Mouse (Mus musculus) C2C12 (cell line): ENCODE results near the gene Klhl8. TPM values are rescaled to one million over a fixed set of nuclear protein-coding genes. Genes with fewer than 3 reads are reported as not detected.

Source experiments
- H3K27me3 ChIP-seq: one replicate; pipeline ENCODE4 v1.6.1; 2011; ENCODE audit not compliant: control insufficient read depth, insufficient read depth, insufficient read length
- H3K36me3 ChIP-seq: one replicate; pipeline ENCODE4 v1.6.1; 2011; ENCODE audit not compliant: control insufficient read depth, insufficient read depth
- H3K4me3 ChIP-seq: one replicate; pipeline ENCODE4 v1.5.1; 2011; ENCODE audit warnings: mild to moderate bottlenecking, control low read depth; ENCODE audit not compliant: poor library complexity, insufficient read depth, severe bottlenecking
- H3K79me2 ChIP-seq: one replicate; pipeline ENCODE4 v1.6.1; 2011; ENCODE audit not compliant: control insufficient read depth, insufficient read depth
- H3K79me3 ChIP-seq: one replicate; pipeline ENCODE4 v1.6.1; 2011; ENCODE audit warnings: low read depth, control low read depth
- H3ac ChIP-seq: one replicate; pipeline ENCODE3; 2011; ENCODE audit warnings: low read depth; ENCODE audit not compliant: control insufficient read depth, insufficient read length
- CEBPB ChIP-seq: IDR thresholded peaks from one replicate; pipeline ENCODE4 v1.6.1; 2011; ENCODE audit warnings: low read depth, mild to moderate bottlenecking, control low read depth, moderate library complexity
- CTCF ChIP-seq: IDR thresholded peaks from one replicate; pipeline ENCODE4 v1.5.1; 2011; ENCODE audit not compliant: control insufficient read depth, insufficient read depth, insufficient read length
- FOSL1 ChIP-seq: IDR thresholded peaks from one replicate; pipeline ENCODE4 v1.8.0; 2011; ENCODE audit warnings: mild to moderate bottlenecking, low read length; ENCODE audit not compliant: poor library complexity, insufficient read depth, severe bottlenecking
- MAX ChIP-seq: IDR thresholded peaks from one replicate; pipeline ENCODE4 v1.6.1; 2011; ENCODE audit warnings: mild to moderate bottlenecking, control low read depth
- MYOD1 ChIP-seq: IDR thresholded peaks from one replicate; pipeline ENCODE4 v1.6.1; 2011; ENCODE audit warnings: low read depth; ENCODE audit not compliant: control insufficient read depth, insufficient read length
- MYOG ChIP-seq: IDR thresholded peaks from one replicate; pipeline ENCODE4 v1.6.1; 2011; ENCODE audit not compliant: control insufficient read depth, insufficient read length; ENCODE audit errors: extremely low read depth
- USF1 ChIP-seq: IDR thresholded peaks from one replicate; pipeline ENCODE4 v1.6.1; 2011; ENCODE audit warnings: low read depth, mild to moderate bottlenecking, control low read depth, moderate library complexity
- polyA plus RNA-seq: library from polyadenylated mRNA; unstranded; fragments of >200 nt; fragmentation: generic; extraction: Trizol; gene quantifications from one replicate; pipeline ENCODE4 v1.2.1, GENCODE M21; 2012; ENCODE audit warnings: missing spikeins

The Klhl8 gene
- polyA plus RNA-seq, 1 experiment = 1.1 TPM

DNA sequence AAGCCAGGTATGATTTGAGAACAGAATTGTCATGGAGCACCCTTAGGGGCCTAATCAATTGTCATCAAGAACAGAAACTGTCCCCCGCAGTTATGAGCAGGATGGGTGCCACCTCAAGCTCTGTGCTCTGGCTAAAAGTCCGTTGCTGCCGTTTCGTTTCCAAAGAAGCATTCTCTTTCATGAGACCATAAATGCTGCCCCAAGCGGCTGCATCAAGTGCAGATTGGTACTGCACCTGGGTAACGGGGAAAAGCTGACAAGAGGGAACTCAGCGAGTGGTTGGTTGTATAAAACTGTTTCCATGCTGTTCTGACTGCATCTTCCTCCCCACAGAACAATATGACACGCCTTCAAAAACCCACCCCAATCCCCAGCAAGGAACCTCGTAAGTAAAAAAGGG is 92.5 kb downstream of the Klhl8 start:
- Histone ChIP-seq H3K79me3 (no peaks in the 10 kb centered on the region), H3K79me2 (peaks cover 1% of the 10 kb centered on the region), H3K36me3 (peaks cover 38% of the 10 kb centered on the region), H3K4me3 (no peak overlapping the region), H3ac (no peak overlapping the region), H3K27me3 (no peaks in the 10 kb centered on the region)
- TF ChIP-seq MAX = no peak
- no peak for TF ChIP-seq CTCF
- no peak for TF ChIP-seq USF1
- TF ChIP-seq CEBPB = no peak
- TF ChIP-seq MYOG = no peak
- no peak for TF ChIP-seq FOSL1

DNA sequence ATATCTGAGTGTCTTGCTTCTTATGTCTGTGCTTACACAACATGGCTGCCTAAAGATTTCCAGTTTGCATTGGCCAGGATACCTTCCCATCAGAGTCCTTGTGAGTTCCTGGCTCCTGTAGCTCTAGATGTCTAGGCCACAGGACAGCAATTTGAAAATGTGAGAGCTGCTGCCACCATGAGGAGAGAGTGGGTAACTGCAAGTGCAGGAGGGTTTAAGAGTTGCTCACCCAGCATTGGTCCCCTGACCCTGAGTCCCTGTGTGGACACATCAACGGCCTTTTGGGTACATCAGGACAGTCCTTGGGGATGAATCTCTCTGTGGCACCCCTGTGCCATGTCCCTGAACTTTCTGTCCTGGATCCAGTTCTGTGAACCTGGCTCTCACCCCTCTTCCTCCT is 93.3 kb downstream of the Klhl8 start:
- peaks cover 38% of the 10 kb centered on the region for H3K36me3 ChIP-seq
- no peak overlapping the region for H3ac ChIP-seq
- TF ChIP-seq FOSL1 = no peak
- peak; percentile 59 for TF ChIP-seq CTCF
- no peaks in the 10 kb centered on the region for H3K27me3 ChIP-seq
- peaks cover 3% of the 10 kb centered on the region for H3K79me2 ChIP-seq
- H3K4me3 ChIP-seq = no peak overlapping the region
- H3K79me3 ChIP-seq = no peaks in the 10 kb centered on the region

DNA sequence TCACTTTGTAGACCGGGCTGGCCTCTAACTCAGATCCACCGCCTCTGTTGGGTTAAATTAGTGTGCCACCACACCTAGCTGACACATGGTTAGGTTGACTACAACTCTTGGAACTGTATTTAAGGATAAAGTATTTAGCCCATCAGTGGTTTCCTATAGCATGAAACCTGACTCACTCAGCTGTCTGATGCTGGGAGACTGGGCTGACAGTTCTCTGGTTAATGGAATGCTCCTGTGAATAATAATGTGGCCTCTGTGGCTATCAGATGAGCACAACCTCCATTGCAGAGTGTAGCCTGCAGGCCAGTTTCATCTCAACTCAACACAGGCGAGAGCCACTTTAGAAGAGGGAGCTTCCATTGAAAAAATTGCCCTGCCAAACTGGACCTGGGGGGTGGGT is 94.3 kb downstream of the Klhl8 start:
- H3K4me3 ChIP-seq = no peak overlapping the region
- no peaks in the 10 kb centered on the region for H3K79me3 ChIP-seq

DNA sequence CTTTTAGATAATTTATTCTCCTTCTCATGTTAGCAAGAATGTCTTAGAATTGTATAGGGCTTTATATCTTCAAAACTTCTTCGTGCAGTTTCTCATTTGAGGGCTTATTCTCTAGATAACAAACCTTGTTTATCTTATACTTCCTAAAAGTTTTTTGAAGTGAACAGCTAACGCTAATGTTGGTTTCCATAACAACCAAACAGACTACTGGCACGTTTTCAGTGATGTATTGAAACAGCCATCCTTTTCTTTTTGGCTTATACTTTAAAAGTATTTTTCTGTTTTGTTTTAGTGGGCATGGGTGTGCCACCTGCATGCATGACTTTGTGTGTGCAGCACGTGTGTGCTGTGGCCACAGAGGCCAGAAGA is 95.8 kb downstream of the Klhl8 start:
- TF ChIP-seq MYOD1 (no peak), CEBPB (no peak), FOSL1 (no peak), CTCF (no peak), USF1 (no peak), MAX (no peak), MYOG (no peak)
- Histone ChIP-seq H3ac (no peak overlapping the region), H3K4me3 (no peak overlapping the region), H3K79me3 (peaks cover 1% of the 10 kb centered on the region), H3K36me3 (peaks cover 43% of the 10 kb centered on the region), H3K79me2 (peaks cover 6% of the 10 kb centered on the region), H3K27me3 (no peaks in the 10 kb centered on the region)

More for the DNA sequence above, 94.3 kb downstream of the Klhl8 start:
- no peak for TF ChIP-seq MYOD1
- TF ChIP-seq FOSL1 = no peak
- no peak for TF ChIP-seq MYOG
- TF ChIP-seq CEBPB = no peak
- no peak for TF ChIP-seq MAX
- no peak for TF ChIP-seq USF1
- TF ChIP-seq CTCF = no peak
- peaks cover 36% of the 10 kb centered on the region for H3K36me3 ChIP-seq
- H3K27me3 ChIP-seq = no peaks in the 10 kb centered on the region
- peaks cover 6% of the 10 kb centered on the region for H3K79me2 ChIP-seq
- H3ac ChIP-seq = no peak overlapping the region

DNA sequence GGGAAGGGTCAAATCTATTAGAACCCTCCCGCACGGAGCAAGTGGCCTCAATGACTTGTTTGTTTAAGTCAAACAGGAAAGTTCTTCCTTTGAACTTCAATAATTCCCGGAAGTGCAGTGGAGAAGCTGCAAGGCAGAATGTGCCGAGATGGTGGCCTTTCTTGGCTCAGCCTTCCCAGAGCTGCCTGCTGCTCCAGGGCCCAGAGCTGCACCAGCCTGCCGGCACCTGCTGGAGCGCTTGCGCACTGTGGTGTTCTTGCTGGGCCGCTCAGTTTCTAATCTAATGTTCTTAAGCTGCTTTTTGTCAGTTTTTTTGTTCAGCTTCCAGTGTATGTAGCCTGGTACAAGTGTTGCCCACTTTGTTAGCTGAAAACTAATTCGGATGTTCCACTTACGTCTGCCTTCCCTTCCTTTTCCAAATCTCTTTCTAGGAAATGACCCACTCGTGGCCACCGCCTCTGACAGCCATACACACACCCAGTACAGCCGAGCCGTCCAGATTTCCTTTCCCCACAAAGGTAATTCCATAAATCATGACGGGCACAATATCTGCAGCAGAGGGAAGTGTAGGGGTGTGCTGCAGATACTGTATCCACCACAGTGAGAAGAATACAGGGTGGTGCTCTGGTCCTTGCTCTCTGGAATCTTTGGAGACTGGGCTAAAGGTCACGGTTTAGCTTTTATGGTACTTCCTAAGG is 96.4 kb downstream of the Klhl8 start:
- no peak overlapping the region for H3K4me3 ChIP-seq

DNA sequence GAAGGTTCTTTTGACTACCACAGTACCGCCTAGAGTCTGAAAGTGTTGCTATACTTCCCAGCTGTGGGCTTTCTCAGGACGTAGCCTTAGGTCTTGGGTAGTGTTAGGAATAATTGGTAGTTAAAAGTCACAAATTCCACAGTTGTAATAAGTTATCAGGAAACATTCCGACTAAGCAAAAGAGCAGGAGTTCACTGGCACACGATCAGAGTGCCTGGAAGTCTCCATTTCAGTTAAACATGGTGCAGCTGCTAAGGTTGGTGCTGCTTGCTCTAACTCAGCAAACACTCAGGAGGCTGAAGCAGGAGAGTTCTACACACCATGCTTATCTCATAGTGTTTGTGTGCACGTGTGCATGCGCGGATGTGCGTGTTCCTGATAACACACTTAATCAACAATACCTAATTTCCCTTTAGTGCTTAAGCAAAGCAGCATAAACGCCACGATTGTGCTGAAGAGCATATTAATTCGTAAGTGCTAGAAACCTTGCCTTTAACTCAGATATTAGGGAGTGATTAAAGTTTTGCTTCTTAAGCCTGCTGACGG is 97.0 kb downstream of the Klhl8 start:
- peaks cover 15% of the 10 kb centered on the region for H3K79me2 ChIP-seq
- peaks cover 6% of the 10 kb centered on the region for H3K79me3 ChIP-seq
- TF ChIP-seq MAX (no peak), CTCF (no peak), MYOG (no peak), CEBPB (no peak), MYOD1 (no peak), FOSL1 (no peak), USF1 (no peak)
- no peak overlapping the region for H3K4me3 ChIP-seq
- H3ac ChIP-seq = no peak overlapping the region
- peaks cover 33% of the 10 kb centered on the region for H3K36me3 ChIP-seq
- H3K27me3 ChIP-seq = no peaks in the 10 kb centered on the region

More for the DNA sequence above, 96.4 kb downstream of the Klhl8 start:
- Histone ChIP-seq H3K36me3 (peaks cover 39% of the 10 kb centered on the region), H3K79me3 (peaks cover 1% of the 10 kb centered on the region), H3K79me2 (peaks cover 8% of the 10 kb centered on the region), H3K27me3 (no peaks in the 10 kb centered on the region), H3ac (no peak overlapping the region)
- TF ChIP-seq MYOG (no peak), MAX (no peak), MYOD1 (no peak), FOSL1 (no peak), CEBPB (no peak), CTCF (no peak)
